Mouse (Mus musculus): ENCODE data around the gene Appl1.

GRCm38 (mm10) chr14:26923702-26924421 is 47.2 kb downstream of the Appl1 start:
- no peak for TF ChIP-seq CTCF (IDR thresholded peaks at IDR 0.05; ENCODE audit: low read depth, low read length)
- TF ChIP-seq TAL1 (conservative IDR thresholded peaks at IDR 0.05; ENCODE audit: low read depth, low read length): no peak
- no peak for TF ChIP-seq GATA2 (IDR thresholded peaks at IDR 0.05; ENCODE audit: borderline replicate concordance, low read depth, low read length)

Measured in G1E (cell line).